Mouse (Mus musculus): ENCODE measurements around the gene Phf21b. TPM values are rescaled to one million over a fixed set of nuclear protein-coding genes. Genes with fewer than 3 reads are reported as not detected.
A peak's percentile ranks its signal among the peaks of the same experiment; 100 is the strongest.
"Not testable (repeated sequence)": the region's sequence is repeated elsewhere in the genome, so short reads cannot be mapped to it uniquely, and the experiment has no call there.

The Phf21b gene
- total RNA-seq (2014; rRNA removed) = 22.8 and 29.7 TPM in 2 replicates
- 2.2 and 2.5 TPM in 2 replicates for polyA plus RNA-seq (2015; fragmentation: Nextera tagmentation; extraction: Ambion mirVana)

- Histone ChIP-seq H3K4me2 (ENCODE audit: low read depth, low read length) (peak within 1 kb of the TSS; percentile 99), H3K27ac (peak within 1 kb of the TSS; percentile 90), H3K36me3 (ENCODE audit: insufficient read depth, low read length) (no peaks in the 10 kb centered on the region), H3K9me3 (ENCODE audit: low read length) (no peaks in the 10 kb centered on the region), H3K4me1 (ENCODE audit: insufficient read depth, low read length) (peaks cover 20% of the 10 kb centered on the region; the same call in 1 of the 2 replicates), H3K27me3 (ENCODE audit: insufficient read depth, low read length) (no peaks in the 10 kb centered on the region), H3K9ac (replicated peaks; ENCODE audit: low read length) (peak within 1 kb of the TSS; percentile 72), H3K4me3 (ENCODE audit: low read length) (peak within 1 kb of the TSS; percentile 77)
- no peak for TF ChIP-seq CTCF (IDR thresholded peaks at IDR 0.05; ENCODE audit: low read depth)
- ATAC-seq (peak; percentile 80), DNase-seq (ENCODE audit: low spot score) (peak; percentile 94)
- under 1% methylated on average over 67 of the region's 76 CpGs for WGBS
Measured at GRCm38 (mm10) chr15:84856006-84856995, at the start of gene Phf21b. Gene Phf21b (minus strand): TSS chr15:84856049.

- H3K9ac ChIP-seq (replicated peaks; ENCODE audit: low read length) = no peak overlapping the region
- no peak for ATAC-seq
- H3K36me3 ChIP-seq (ENCODE audit: insufficient read depth, low read length) = no peaks in the 10 kb centered on the region
- peaks cover under 1% of the 10 kb centered on the region; the same call in 1 of the 2 replicates for H3K4me1 ChIP-seq (ENCODE audit: insufficient read depth, low read length)
- H3K27ac ChIP-seq = no peak overlapping the region
- H3K4me3 ChIP-seq (ENCODE audit: low read length) = no peak overlapping the region
- H3K4me2 ChIP-seq (ENCODE audit: low read depth, low read length) = no peak overlapping the region
- H3K27me3 ChIP-seq (ENCODE audit: insufficient read depth, low read length) = no peaks in the 10 kb centered on the region
- peak; percentile 31 for DNase-seq (ENCODE audit: low spot score)
- TF ChIP-seq CTCF (IDR thresholded peaks at IDR 0.05; ENCODE audit: low read depth) = no peak
- WGBS = 38% methylated on average over 7 of the region's 7 CpGs
- no peaks in the 10 kb centered on the region for H3K9me3 ChIP-seq (ENCODE audit: low read length)
Measured at GRCm38 (mm10) chr15:84903843-84904385, 48.1 kb upstream of the Phf21b start.

- WGBS = 8% methylated on average over 7 of the region's 7 CpGs
- Histone ChIP-seq H3K9me3 (ENCODE audit: low read length) (no peaks in the 10 kb centered on the region), H3K4me3 (ENCODE audit: low read length) (no peak overlapping the region), H3K4me2 (ENCODE audit: low read depth, low read length) (peak overlapping the region; percentile 32), H3K9ac (replicated peaks; ENCODE audit: low read length) (no peak overlapping the region), H3K27me3 (ENCODE audit: insufficient read depth, low read length) (no peaks in the 10 kb centered on the region), H3K4me1 (ENCODE audit: insufficient read depth, low read length) (peaks cover 8% of the 10 kb centered on the region; the same call in 1 of the 2 replicates), H3K36me3 (ENCODE audit: insufficient read depth, low read length) (no peaks in the 10 kb centered on the region), H3K27ac (no peak overlapping the region)
- TF ChIP-seq CTCF (IDR thresholded peaks at IDR 0.05; ENCODE audit: low read depth) = no peak
- DNase-seq (ENCODE audit: low spot score) (peak; percentile 75), ATAC-seq (peak; percentile 81)
Measured at GRCm38 (mm10) chr15:84898077-84898476, 42.2 kb upstream of the Phf21b start.

GRCm38 (mm10) chr15:84896664-84897063 lies 40.8 kb upstream of the Phf21b start:
- Histone ChIP-seq H3K9ac (replicated peaks; ENCODE audit: low read length) (no peak overlapping the region), H3K4me3 (ENCODE audit: low read length) (no peak overlapping the region), H3K4me1 (ENCODE audit: insufficient read depth, low read length) (peaks cover 8% of the 10 kb centered on the region; the same call in 1 of the 2 replicates), H3K27ac (no peak overlapping the region), H3K4me2 (ENCODE audit: low read depth, low read length) (no peak overlapping the region), H3K27me3 (ENCODE audit: insufficient read depth, low read length) (no peaks in the 10 kb centered on the region), H3K36me3 (ENCODE audit: insufficient read depth, low read length) (no peaks in the 10 kb centered on the region), H3K9me3 (ENCODE audit: low read length) (no peaks in the 10 kb centered on the region)
- no peak for ATAC-seq
- TF ChIP-seq CTCF (IDR thresholded peaks at IDR 0.05; ENCODE audit: low read depth) = no peak
- 90% methylated on average over 1 of the region's 1 CpGs for WGBS
- no peak for DNase-seq (ENCODE audit: low spot score)

GRCm38 (mm10) chr15:84896216-84896615 lies 40.4 kb upstream of the Phf21b start:
- H3K4me2 ChIP-seq (ENCODE audit: low read depth, low read length); H3K27ac ChIP-seq; H3K36me3 ChIP-seq (ENCODE audit: insufficient read depth, low read length); DNase-seq (ENCODE audit: low spot score); H3K9me3 ChIP-seq (ENCODE audit: low read length); H3K4me1 ChIP-seq (ENCODE audit: insufficient read depth, low read length); H3K9ac ChIP-seq (replicated peaks; ENCODE audit: low read length); ATAC-seq; H3K27me3 ChIP-seq (ENCODE audit: insufficient read depth, low read length); H3K4me3 ChIP-seq (ENCODE audit: low read length): not testable (repeated sequence)
- WGBS = 77% methylated on average over 10 of the region's 10 CpGs

- TF ChIP-seq CTCF (IDR thresholded peaks at IDR 0.05; ENCODE audit: low read depth) = peak; percentile 91
- no peak overlapping the region for H3K4me3 ChIP-seq (ENCODE audit: low read length)
- H3K4me1 ChIP-seq (ENCODE audit: insufficient read depth, low read length) = no peaks in the 10 kb centered on the region
- H3K9me3 ChIP-seq (ENCODE audit: low read length) = no peaks in the 10 kb centered on the region
- no peaks in the 10 kb centered on the region for H3K36me3 ChIP-seq (ENCODE audit: insufficient read depth, low read length)
- ATAC-seq (peak; percentile 67), DNase-seq (ENCODE audit: low spot score) (peak; percentile 89)
- no peak overlapping the region for H3K9ac ChIP-seq (replicated peaks; ENCODE audit: low read length)
- WGBS = 2% methylated on average over 3 of the region's 3 CpGs
- H3K27ac ChIP-seq = no peak overlapping the region
- H3K27me3 ChIP-seq (ENCODE audit: insufficient read depth, low read length) = no peaks in the 10 kb centered on the region
- no peak overlapping the region for H3K4me2 ChIP-seq (ENCODE audit: low read depth, low read length)
Measured at GRCm38 (mm10) chr15:84891658-84892057, 35.8 kb upstream of the Phf21b start.

Measured in hindbrain, postnatal 0 days (tissue).